Mouse (Mus musculus) embryonic facial prominence, embryonic 15.5 days (tissue): ENCODE measurements at regions not wholly inside any gene's neighbourhood (a gene's known extent, or its start where the extent isn't known, plus 50 kb on each side); places are given as distances from the start of the nearest gene placed in this dataset.

ENCODE experiments used
- ATAC-seq: fragments of 200-750 bp; cut with Nextera tagmentation; 2 replicates; pipeline ENCODE4 v1.8.0; 2017; ENCODE audit warnings: low read depth, moderate TSS enrichment; ENCODE audit not compliant: insufficient number of reproducible peaks, low FRiP score, low TSS enrichment
- H3K27ac ChIP-seq: fragments of 300-500 bp; sonication (generic); replicated peaks from 2 replicates; pipeline ENCODE4 v1.5.1; 2015; ENCODE audit warnings: mild to moderate bottlenecking, inconsistent platforms
- H3K27me3 ChIP-seq: fragments of 300-500 bp; sonication (generic); 2 replicates; pipeline ENCODE4 v1.6.1; 2015; ENCODE audit warnings: inconsistent platforms
- H3K36me3 ChIP-seq: fragments of 300-500 bp; sonication (generic); 2 replicates; pipeline ENCODE4 v1.6.1; 2015; ENCODE audit warnings: mild to moderate bottlenecking, inconsistent platforms
- H3K4me1 ChIP-seq: fragments of 300-500 bp; sonication (generic); 2 replicates; pipeline ENCODE4 v1.6.1; 2015; ENCODE audit warnings: inconsistent platforms
- H3K4me2 ChIP-seq: fragments of 300-500 bp; sonication (generic); replicated peaks from 2 replicates; pipeline ENCODE4 v1.6.1; 2015; ENCODE audit warnings: mild to moderate bottlenecking, inconsistent platforms
- H3K4me3 ChIP-seq: fragments of 300-500 bp; sonication (generic); replicated peaks from 2 replicates; pipeline ENCODE4 v1.5.1; 2015; ENCODE audit warnings: mild to moderate bottlenecking, inconsistent platforms
- H3K9ac ChIP-seq: fragments of 300-500 bp; sonication (generic); 2 replicates; pipeline ENCODE4 v1.6.1; 2015; ENCODE audit warnings: inconsistent platforms
- H3K9me3 ChIP-seq: fragments of 300-500 bp; sonication (generic); replicated peaks from 2 replicates; pipeline ENCODE4 v1.6.1; 2016; ENCODE audit warnings: inconsistent platforms
- WGBS: fragments of 180-500 bp; shearing (Covaris S2); methylation state at CpG from one replicate; pipeline ENCODE4 v1.1.7; 2015; 5-methylcytosine and 5-hydroxymethylcytosine counted together

GRCm38 (mm10) chr1:137565573-137566048 lies 605.4 kb upstream of the Nr5a2 start:
- Histone ChIP-seq H3K36me3 (no peaks in the 10 kb centered on the region), H3K4me2 (no peak overlapping the region), H3K4me3 (no peak overlapping the region), H3K9me3 (no peaks in the 10 kb centered on the region), H3K4me1 (0 out of 2 replicates have a peak, but pooled peaks cover 8% of the 10 kb centered on the region), H3K27me3 (no peaks in the 10 kb centered on the region), H3K9ac (no peak overlapping the region), H3K27ac (no peak overlapping the region)
- WGBS: 62% methylated on average over 4 of the region's 4 CpGs
- ATAC-seq: no peak

DNA sequence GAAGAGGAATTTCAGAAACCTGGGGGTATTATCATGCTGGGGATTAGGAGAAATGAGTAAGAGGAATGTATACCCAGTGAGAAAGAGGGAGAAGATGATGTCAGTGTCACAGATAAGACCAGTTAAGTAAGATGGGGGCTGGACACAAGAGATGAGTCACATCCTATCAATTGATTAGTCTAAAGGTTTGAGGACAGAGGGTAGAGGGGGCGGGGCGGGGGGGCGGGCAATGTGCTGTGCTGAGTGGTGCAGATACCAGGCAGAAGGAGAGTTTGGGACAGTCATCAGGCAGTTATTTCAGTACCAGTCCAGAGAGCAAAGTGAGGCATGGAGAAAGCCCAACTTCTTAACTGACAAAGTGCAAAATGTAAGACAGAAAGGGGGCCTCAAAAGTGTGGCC lies 601.4 kb upstream of the Nr5a2 start:
- H3K4me2 ChIP-seq: no peak overlapping the region
- H3K4me1 ChIP-seq: 0 out of 2 replicates have a peak, but pooled peaks cover 8% of the 10 kb centered on the region
- no peak overlapping the region for H3K9ac ChIP-seq
- H3K9me3 ChIP-seq: no peaks in the 10 kb centered on the region
- ATAC-seq: no peak
- no peaks in the 10 kb centered on the region for H3K27me3 ChIP-seq
- H3K36me3 ChIP-seq: no peaks in the 10 kb centered on the region
- 76% methylated on average over 3 of the region's 3 CpGs for WGBS
- no peak overlapping the region for H3K27ac ChIP-seq
- no peak overlapping the region for H3K4me3 ChIP-seq

GRCm38 (mm10) chr1:137560389-137561268 lies 600.4 kb upstream of the Nr5a2 start:
- H3K4me2 ChIP-seq: no peak overlapping the region
- no peaks in the 10 kb centered on the region for H3K9me3 ChIP-seq
- no peaks in the 10 kb centered on the region for H3K27me3 ChIP-seq
- H3K4me1 ChIP-seq: 0 out of 2 replicates have a peak, but pooled peaks cover 5% of the 10 kb centered on the region
- peak overlapping the region; percentile 51; the same call in 1 of the 2 replicates for H3K27ac ChIP-seq
- no peak overlapping the region for H3K4me3 ChIP-seq
- no peak overlapping the region for H3K9ac ChIP-seq
- 41% methylated on average over 11 of the region's 11 CpGs for WGBS
- no peak for ATAC-seq
- no peaks in the 10 kb centered on the region for H3K36me3 ChIP-seq

DNA sequence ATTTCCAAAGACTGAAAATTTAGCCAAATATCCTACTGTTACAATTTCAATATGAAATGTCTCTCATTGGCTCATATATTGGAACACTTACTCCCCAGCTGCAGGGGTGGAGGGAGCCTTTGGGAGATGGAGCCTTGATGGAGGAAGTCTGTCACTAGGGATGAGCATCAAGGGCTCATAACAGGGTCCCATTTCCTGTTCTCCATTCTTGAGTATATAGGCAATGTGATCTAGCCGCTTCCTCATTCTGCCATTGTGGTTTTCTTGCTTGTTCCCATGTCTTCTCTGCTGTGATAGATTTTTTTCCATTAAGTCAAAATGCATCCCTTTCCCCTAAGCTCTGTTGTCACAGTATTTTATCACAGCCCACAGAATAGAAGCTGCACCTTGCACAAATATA lies 589.4 kb upstream of the Nr5a2 start:
- H3K27me3 ChIP-seq: no peaks in the 10 kb centered on the region
- WGBS: 100% methylated on average over 1 of the region's 1 CpGs
- no peak overlapping the region for H3K4me3 ChIP-seq
- no peak overlapping the region for H3K9ac ChIP-seq
- ATAC-seq: no peak
- no peaks in the 10 kb centered on the region for H3K9me3 ChIP-seq
- no peak overlapping the region for H3K27ac ChIP-seq
- no peak overlapping the region for H3K4me2 ChIP-seq
- H3K36me3 ChIP-seq: no peaks in the 10 kb centered on the region
- no peaks in the 10 kb centered on the region for H3K4me1 ChIP-seq

- ATAC-seq: no peak
- no peak overlapping the region for H3K4me3 ChIP-seq
- H3K9me3 ChIP-seq: no peaks in the 10 kb centered on the region
- H3K27ac ChIP-seq: no peak overlapping the region
- no peak overlapping the region for H3K9ac ChIP-seq
- H3K4me1 ChIP-seq: no peaks in the 10 kb centered on the region
- H3K4me2 ChIP-seq: no peak overlapping the region
- H3K36me3 ChIP-seq: no peaks in the 10 kb centered on the region
- no peaks in the 10 kb centered on the region for H3K27me3 ChIP-seq
Measured at GRCm38 (mm10) chr1:137545666-137546065, 585.4 kb upstream of the Nr5a2 start.

DNA sequence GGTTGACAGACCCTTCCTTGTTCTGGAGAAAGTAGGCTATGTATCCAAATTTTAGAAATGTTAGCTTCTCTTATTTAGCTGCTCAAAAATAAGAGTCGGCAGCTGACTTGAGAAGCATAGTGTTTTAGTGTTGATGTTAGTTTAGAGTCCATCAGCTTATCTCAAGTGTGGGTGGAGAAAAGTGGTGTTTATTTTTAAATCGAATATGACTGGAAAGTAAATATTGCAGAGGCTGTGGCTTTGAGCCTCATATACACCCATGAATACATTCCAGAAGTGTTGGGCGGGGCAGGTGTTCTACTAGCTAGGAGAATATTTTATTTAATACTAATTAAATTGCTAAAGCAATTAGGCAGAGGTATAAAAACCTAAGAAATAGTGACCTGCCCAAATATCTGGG lies 583.6 kb upstream of the Nr5a2 start:
- Histone ChIP-seq H3K36me3 (no peaks in the 10 kb centered on the region), H3K9me3 (no peaks in the 10 kb centered on the region), H3K27me3 (no peaks in the 10 kb centered on the region), H3K4me3 (no peak overlapping the region), H3K9ac (no peak overlapping the region), H3K4me2 (no peak overlapping the region), H3K27ac (no peak overlapping the region), H3K4me1 (peaks cover 3% of the 10 kb centered on the region; the same call in 1 of the 2 replicates)
- no peak for ATAC-seq
- 82% methylated on average over 3 of the region's 3 CpGs for WGBS

DNA sequence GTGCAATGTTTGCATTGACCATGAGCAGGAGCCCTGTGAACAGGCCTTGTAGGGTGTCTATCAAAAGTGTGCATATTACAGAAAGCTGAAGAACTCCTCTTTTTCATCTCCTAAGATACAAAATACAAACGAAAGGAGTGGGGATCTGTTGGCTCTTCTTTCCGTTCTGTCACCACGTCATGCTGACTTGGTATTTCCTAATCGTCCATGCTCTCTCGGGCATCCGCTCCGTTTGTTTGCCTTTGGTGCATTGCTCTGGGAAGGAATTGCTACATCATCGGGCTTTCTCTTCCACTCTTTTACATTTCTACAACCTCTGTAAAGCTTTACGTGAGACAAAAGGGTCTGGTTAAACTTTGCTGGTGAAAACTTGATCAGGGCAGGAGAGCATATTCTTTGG lies 581.2 kb upstream of the Nr5a2 start:
- Histone ChIP-seq H3K27me3 (no peaks in the 10 kb centered on the region), H3K4me3 (no peak overlapping the region), H3K4me1 (peaks cover 3% of the 10 kb centered on the region; the same call in 1 of the 2 replicates), H3K9me3 (no peaks in the 10 kb centered on the region), H3K27ac (no peak overlapping the region), H3K4me2 (no peak overlapping the region), H3K36me3 (no peaks in the 10 kb centered on the region), H3K9ac (no peak overlapping the region)
- WGBS: 84% methylated on average over 9 of the region's 9 CpGs
- no peak for ATAC-seq

DNA sequence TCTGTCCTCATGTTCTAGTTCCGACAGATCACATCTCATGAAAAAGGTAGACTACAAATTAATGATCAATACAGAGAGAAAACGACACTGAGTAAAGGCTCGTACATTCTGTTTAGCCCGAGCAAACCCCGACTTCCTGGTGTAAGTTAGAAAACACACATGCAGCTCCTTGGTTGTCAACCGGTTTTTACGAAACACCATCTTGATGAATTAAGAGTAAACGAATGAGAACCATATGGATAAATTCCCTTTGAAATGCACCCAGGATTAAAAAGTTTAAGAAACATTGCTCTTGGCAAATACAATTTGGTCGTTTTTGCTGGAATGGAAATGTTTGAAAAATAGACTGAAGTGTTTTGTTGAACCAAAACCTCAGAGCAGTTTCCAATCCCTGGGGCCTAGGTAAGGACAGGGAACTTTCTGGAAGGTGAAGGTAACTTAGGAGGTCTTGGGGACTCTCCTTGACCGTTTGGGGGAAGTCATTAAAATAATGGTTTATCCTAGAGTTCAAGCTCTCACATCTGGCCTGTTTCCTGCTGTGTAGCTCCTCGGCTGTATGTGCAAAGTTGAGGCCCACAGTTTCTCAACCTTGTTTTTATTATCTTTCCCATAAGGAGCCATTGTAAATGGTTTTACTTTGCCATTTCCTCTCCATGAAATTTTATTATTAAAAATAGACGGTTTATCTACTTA lies 579.3 kb upstream of the Nr5a2 start:
- Histone ChIP-seq H3K9ac (no peak overlapping the region), H3K4me3 (no peak overlapping the region), H3K4me1 (peaks cover 3% of the 10 kb centered on the region; the same call in 1 of the 2 replicates), H3K4me2 (no peak overlapping the region), H3K9me3 (no peaks in the 10 kb centered on the region), H3K27me3 (no peaks in the 10 kb centered on the region), H3K27ac (peak overlapping the region; percentile 65), H3K36me3 (no peaks in the 10 kb centered on the region)
- WGBS: 38% methylated on average over 12 of the region's 12 CpGs
- ATAC-seq: no peak

DNA sequence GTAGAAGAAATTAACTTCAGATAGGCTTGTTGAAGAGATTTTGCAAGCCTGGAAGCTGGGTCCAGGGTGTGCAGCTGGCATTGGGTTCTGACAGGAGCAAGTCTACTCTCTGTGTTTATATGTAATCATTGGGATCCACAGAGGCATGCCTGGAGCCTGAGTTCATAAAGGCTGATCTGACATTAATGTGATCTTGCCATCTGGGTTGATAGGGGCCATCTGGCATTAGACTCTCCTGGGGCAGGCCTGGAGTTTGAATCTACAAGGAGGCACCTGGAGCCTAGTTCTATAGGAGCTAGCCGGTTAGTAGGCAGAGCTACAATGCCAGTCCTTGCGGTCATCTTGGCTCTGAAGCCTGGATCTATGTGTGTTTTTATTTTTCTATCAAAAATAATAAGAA lies 554.5 kb upstream of the Nr5a2 start:
- Histone ChIP-seq H3K4me2 (no peak overlapping the region), H3K4me1 (no peaks in the 10 kb centered on the region), H3K9me3 (no peaks in the 10 kb centered on the region), H3K9ac (no peak overlapping the region), H3K36me3 (no peaks in the 10 kb centered on the region), H3K27me3 (no peaks in the 10 kb centered on the region), H3K27ac (no peak overlapping the region), H3K4me3 (no peak overlapping the region)
- no peak for ATAC-seq
- 88% methylated on average over 2 of the region's 2 CpGs for WGBS

GRCm38 (mm10) chr1:137503704-137504422 lies 543.6 kb upstream of the Nr5a2 start:
- no peak for ATAC-seq
- Histone ChIP-seq H3K4me3 (no peak overlapping the region), H3K9ac (no peak overlapping the region), H3K27ac (no peak overlapping the region), H3K4me2 (no peak overlapping the region), H3K9me3 (no peaks in the 10 kb centered on the region), H3K27me3 (no peaks in the 10 kb centered on the region), H3K4me1 (no peaks in the 10 kb centered on the region), H3K36me3 (no peaks in the 10 kb centered on the region)
- 52% methylated on average over 8 of the region's 8 CpGs for WGBS

DNA sequence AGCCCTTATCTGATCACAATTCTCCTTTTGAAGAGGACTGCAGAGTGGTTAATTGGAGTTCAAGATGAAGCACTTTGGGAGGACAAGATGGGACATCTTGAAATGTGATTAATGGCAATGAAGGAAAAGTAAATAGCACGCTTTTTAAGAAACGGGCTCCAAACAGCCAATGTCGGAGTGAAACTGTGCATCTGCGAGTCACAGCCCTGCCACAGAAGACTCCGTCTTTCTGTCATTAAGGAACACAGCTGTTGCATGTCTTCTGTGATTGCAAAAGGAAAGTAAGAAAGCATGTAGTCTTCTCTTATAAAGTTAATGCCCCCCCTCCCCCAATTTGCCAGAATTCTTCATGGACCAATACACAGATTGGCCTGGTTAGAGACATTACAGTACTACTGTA lies 528.0 kb upstream of the Nr5a2 start:
- Histone ChIP-seq H3K9me3 (no peaks in the 10 kb centered on the region), H3K36me3 (no peaks in the 10 kb centered on the region), H3K9ac (no peak overlapping the region), H3K4me1 (no peaks in the 10 kb centered on the region), H3K4me3 (no peak overlapping the region), H3K27ac (no peak overlapping the region), H3K4me2 (no peak overlapping the region), H3K27me3 (no peaks in the 10 kb centered on the region)
- WGBS: 59% methylated on average over 5 of the region's 5 CpGs
- ATAC-seq: no peak
